Mouse (Mus musculus) gastrocnemius, postnatal 36 days (tissue): ENCODE measurements at regions not wholly inside any gene's neighbourhood (a gene's known extent, or its start where the extent isn't known, plus 50 kb on each side); places are given as distances from the start of the nearest gene placed in this dataset.
"Not testable (repeated sequence)": the region's sequence is repeated elsewhere in the genome, so short reads cannot be mapped to it uniquely, and the experiment has no call there.

Experiments used
- DNase-seq, 2 experiments: peaks; one replicate each; pipeline ENCODE4 v3.0.0; 2022
- intact Hi-C: fragments of 180-260 bp; cut with DNase I; formaldehyde crosslinking; loops from one replicate; pipeline ENCODE4 v1.15.1; 2025

DNA sequence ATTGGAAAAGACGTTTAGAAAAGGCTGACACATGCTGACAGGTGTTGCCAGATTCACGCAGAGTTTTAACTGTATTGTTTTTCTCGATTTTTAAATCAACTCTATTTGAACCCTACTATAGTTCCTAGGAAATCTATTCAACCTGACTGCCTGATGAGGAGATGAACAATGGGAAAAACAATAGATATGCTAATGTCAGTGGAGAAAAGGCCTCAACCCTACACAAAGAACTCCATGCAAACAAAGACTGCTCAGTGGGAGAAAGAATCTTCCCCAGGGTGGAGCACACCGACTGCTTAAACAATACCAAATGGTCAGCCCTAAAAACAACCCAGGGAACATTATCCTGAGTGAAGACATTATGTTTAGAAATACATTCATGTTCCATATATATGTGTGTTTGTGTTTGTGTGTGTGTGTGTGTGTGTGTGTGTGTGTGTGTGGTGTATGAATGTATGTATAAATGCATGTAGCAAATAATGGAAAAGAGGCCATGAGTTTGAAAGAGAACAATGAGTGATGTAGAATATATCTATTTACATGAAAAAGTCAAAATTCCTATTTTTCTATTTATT, 204.1 kb upstream of the Zfp804a start:
- no peak for DNase-seq
- intact Hi-C loops, result no loop called here

DNA sequence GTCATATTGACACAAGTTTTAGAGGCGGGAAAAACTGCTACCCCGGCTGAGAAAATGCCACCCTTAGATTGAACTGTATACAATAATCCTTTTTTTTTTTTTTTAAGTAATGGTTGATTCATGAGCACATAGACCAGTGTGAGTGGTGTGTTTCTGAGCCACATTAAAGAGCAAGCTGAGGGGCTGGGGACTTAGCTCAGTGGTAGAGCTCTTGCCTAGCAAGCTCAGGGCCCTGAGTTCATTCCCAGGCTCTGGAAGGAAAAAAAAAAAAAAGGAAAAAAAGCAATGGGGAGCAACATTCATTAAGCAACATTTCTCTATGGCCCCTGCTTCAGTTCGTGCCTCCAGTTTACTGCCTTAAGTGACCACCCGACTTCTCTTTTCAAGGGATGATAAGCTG, 203.1 kb upstream of the Zfp804a start:
- intact Hi-C loops, result no loop called here
- no peak for DNase-seq

GRCm38 (mm10) chr2:81885438-81885837, 167.6 kb upstream of the Zfp804a start:
- intact Hi-C loops, result no loop called here
- DNase-seq, result no peak

- intact Hi-C loops, DNase-seq: not testable (repeated sequence)
Measured at GRCm38 (mm10) chr2:81892570-81892969, 160.5 kb upstream of the Zfp804a start.

DNA sequence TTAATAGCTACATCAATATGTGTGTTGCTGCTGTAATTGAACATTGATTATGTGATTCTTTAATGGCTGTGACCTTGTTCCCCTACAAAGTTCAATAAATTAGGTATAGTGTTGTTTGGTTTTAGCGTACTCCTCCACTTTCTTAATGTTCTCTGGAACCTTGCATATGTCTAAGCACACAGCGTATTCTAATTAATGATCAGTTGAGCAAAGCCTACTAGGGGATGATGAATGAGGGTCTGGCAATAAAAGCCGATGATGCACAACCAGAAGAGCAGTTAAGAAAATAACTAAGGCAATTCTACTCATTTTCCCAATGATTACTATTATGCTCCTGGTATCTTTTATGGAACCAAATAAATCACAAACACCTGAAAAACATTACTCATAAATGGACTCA, 113.7 kb upstream of the Zfp804a start:
- no peak for DNase-seq
- intact Hi-C loops, result loop anchor here (10.0 kb wide), 1 partner anchor 845 kb away; no protein-coding TSS in a partner anchor
